Mouse (Mus musculus) neural tube, embryonic 15.5 days (tissue): Measurements from ENCODE around the gene 4933411K16Rik. TPM values are rescaled to one million over a fixed set of nuclear protein-coding genes. Genes with fewer than 3 reads are reported as not detected.
"Not testable (repeated sequence)": the region's sequence is repeated elsewhere in the genome, so short reads cannot be mapped to it uniquely, and the experiment has no call there.

Source experiments
- ATAC-seq: fragments of 200-750 bp; cut with Nextera tagmentation; 2 replicates; pipeline ENCODE4 v1.8.0; 2017; ENCODE audit warnings: mild to moderate bottlenecking, moderate TSS enrichment, moderate library complexity; ENCODE audit not compliant: low FRiP score
- H3K27ac ChIP-seq: fragments of 300-500 bp; sonication (generic); replicated peaks from 2 replicates; pipeline ENCODE4 v1.5.1; 2015; ENCODE audit warnings: mild to moderate bottlenecking, inconsistent platforms
- H3K27me3 ChIP-seq: fragments of 300-500 bp; sonication (generic); replicated peaks from 2 replicates; pipeline ENCODE4 v1.6.1; 2015; ENCODE audit warnings: inconsistent platforms
- H3K36me3 ChIP-seq: fragments of 300-500 bp; sonication (generic); 2 replicates; pipeline ENCODE4 v1.6.1; 2015; ENCODE audit warnings: inconsistent platforms
- H3K4me1 ChIP-seq: fragments of 300-500 bp; sonication (generic); 2 replicates; pipeline ENCODE4 v1.6.1; 2015; ENCODE audit warnings: inconsistent platforms
- H3K4me2 ChIP-seq: fragments of 300-500 bp; sonication (generic); 2 replicates; pipeline ENCODE4 v1.6.1; 2015; ENCODE audit warnings: inconsistent platforms, mild to moderate bottlenecking, moderate library complexity
- H3K4me3 ChIP-seq: fragments of 300-500 bp; sonication (generic); replicated peaks from 2 replicates; pipeline ENCODE4 v1.5.1; 2015; ENCODE audit warnings: mild to moderate bottlenecking, inconsistent platforms
- H3K9ac ChIP-seq: fragments of 300-500 bp; sonication (generic); replicated peaks from 2 replicates; pipeline ENCODE4 v1.6.1; 2015; ENCODE audit warnings: mild to moderate bottlenecking, inconsistent platforms
- H3K9me3 ChIP-seq: fragments of 300-500 bp; sonication (generic); replicated peaks from 2 replicates; pipeline ENCODE4 v1.6.1; 2016; ENCODE audit warnings: inconsistent platforms
- WGBS: fragments of 180-500 bp; shearing (Covaris S2); methylation state at CpG from one replicate; pipeline ENCODE4 v1.1.7; 2015; ENCODE audit warnings: mixed read lengths; 5-methylcytosine and 5-hydroxymethylcytosine counted together
- polyA plus RNA-seq: library from polyadenylated mRNA; unstranded; fragments of >200 nt; fragmentation: Nextera tagmentation; extraction: Ambion mirVana; gene quantifications from 2 replicates; pipeline ENCODE4 v1.2.1, GENCODE M21; 2015

The 4933411K16Rik gene
- polyA plus RNA-seq, 1 experiment from 2014 or later: not detected

GRCm38 (mm10) chr19:42081613-42082012 lies 29.6 kb downstream of the 4933411K16Rik start:
- Histone ChIP-seq H3K4me1 (peaks cover 11% of the 10 kb centered on the region), H3K36me3 (peaks cover 14% of the 10 kb centered on the region)
- H3K4me3 ChIP-seq, ATAC-seq, H3K9ac ChIP-seq, H3K27ac ChIP-seq, H3K27me3 ChIP-seq, H3K9me3 ChIP-seq, H3K4me2 ChIP-seq: not testable (repeated sequence)
- WGBS: 94% methylated on average over 5 of the region's 5 CpGs

- H3K27me3 ChIP-seq: no peaks in the 10 kb centered on the region
- no peaks in the 10 kb centered on the region for H3K9me3 ChIP-seq
- peak overlapping the region; percentile 79 for H3K27ac ChIP-seq
- ATAC-seq: no peak
- peak overlapping the region; percentile 88 for H3K4me2 ChIP-seq
- no peaks in the 10 kb centered on the region for H3K36me3 ChIP-seq
- H3K4me3 ChIP-seq: peak overlapping the region; percentile 84
- H3K9ac ChIP-seq: peak overlapping the region; percentile 73
- 9% methylated on average over 10 of the region's 10 CpGs for WGBS
- peaks cover 23% of the 10 kb centered on the region for H3K4me1 ChIP-seq
These were observed 33.6 kb downstream of the 4933411K16Rik start for GRCm38 (mm10) chr19:42085690-42086089.

GRCm38 (mm10) chr19:42086166-42086565 lies 34.1 kb downstream of the 4933411K16Rik start, which contains the start of gene Morn4:
TSS of gene Morn4 (minus strand) at chr19:42086357.
- H3K36me3 ChIP-seq: no peaks in the 10 kb centered on the region
- WGBS: under 1% methylated on average over 21 of the region's 21 CpGs
- ATAC-seq: peak; percentile 84
- peak within 1 kb of the TSS; percentile 79 for H3K27ac ChIP-seq
- H3K27me3 ChIP-seq: no peaks in the 10 kb centered on the region
- H3K4me2 ChIP-seq: peak within 1 kb of the TSS; percentile 88
- no peaks in the 10 kb centered on the region for H3K9me3 ChIP-seq
- peaks cover 27% of the 10 kb centered on the region for H3K4me1 ChIP-seq
- H3K4me3 ChIP-seq: peak within 1 kb of the TSS; percentile 84
- H3K9ac ChIP-seq: peak within 1 kb of the TSS; percentile 73

GRCm38 (mm10) chr19:42089103-42089747 lies 37.2 kb downstream of the 4933411K16Rik start:
- peaks cover 5% of the 10 kb centered on the region; the same call in 1 of the 2 replicates for H3K36me3 ChIP-seq
- H3K27me3 ChIP-seq: no peaks in the 10 kb centered on the region
- ATAC-seq: no peak
- no peaks in the 10 kb centered on the region for H3K9me3 ChIP-seq
- peaks cover 45% of the 10 kb centered on the region for H3K4me1 ChIP-seq
- H3K9ac ChIP-seq: peak overlapping the region; percentile 47
- peak overlapping the region; percentile 85 for H3K27ac ChIP-seq
- peak overlapping the region; percentile 85 for H3K4me2 ChIP-seq
- 21% methylated on average over 14 of the region's 14 CpGs for WGBS
- peak overlapping the region; percentile 99 for H3K4me3 ChIP-seq

GRCm38 (mm10) chr19:42089748-42090595 lies 37.9 kb downstream of the 4933411K16Rik start, which contains the start of gene Pi4k2a:
TSS of gene Pi4k2a (plus strand) at chr19:42090470.
- peak within 1 kb of the TSS; percentile 99 for H3K4me3 ChIP-seq
- peaks cover 46% of the 10 kb centered on the region for H3K4me1 ChIP-seq
- H3K9me3 ChIP-seq: no peaks in the 10 kb centered on the region
- 2% methylated on average over 37 of the region's 55 CpGs for WGBS
- H3K9ac ChIP-seq: peak within 1 kb of the TSS; percentile 82
- H3K4me2 ChIP-seq: peak within 1 kb of the TSS; percentile 85
- H3K36me3 ChIP-seq: peaks cover 8% of the 10 kb centered on the region; the same call in 1 of the 2 replicates
- H3K27me3 ChIP-seq: no peaks in the 10 kb centered on the region
- H3K27ac ChIP-seq: peak within 1 kb of the TSS; percentile 92
- peak; percentile 97 for ATAC-seq

GRCm38 (mm10) chr19:42090637-42091141 lies 38.6 kb downstream of the 4933411K16Rik start:
- Histone ChIP-seq H3K27me3 (no peaks in the 10 kb centered on the region), H3K36me3 (peaks cover 8% of the 10 kb centered on the region), H3K9me3 (no peaks in the 10 kb centered on the region), H3K4me2 (peak overlapping the region; percentile 85), H3K4me1 (peaks cover 42% of the 10 kb centered on the region), H3K9ac (peak overlapping the region; percentile 82), H3K27ac (peak overlapping the region; percentile 92), H3K4me3 (peak overlapping the region; percentile 99)
- ATAC-seq: peak; percentile 49
- WGBS: 0% methylated on average over 48 of the region's 52 CpGs

- Histone ChIP-seq H3K9me3 (no peaks in the 10 kb centered on the region), H3K4me2 (no peak overlapping the region), H3K36me3 (peaks cover 25% of the 10 kb centered on the region), H3K27ac (no peak overlapping the region), H3K4me3 (no peak overlapping the region), H3K4me1 (0 out of 2 replicates have a peak, but pooled peaks cover 2% of the 10 kb centered on the region), H3K27me3 (no peaks in the 10 kb centered on the region), H3K9ac (no peak overlapping the region)
- no peak for ATAC-seq
- 92% methylated on average over 3 of the region's 3 CpGs for WGBS
These were observed 47.4 kb downstream of the 4933411K16Rik start for GRCm38 (mm10) chr19:42099406-42099805.

Other genes with a start within 250 kb of the 4933411K16Rik start
- 20.1 and 22.7 TPM in 2 replicates for gene Frat1, start 222.3 kb upstream of the 4933411K16Rik start, polyA plus RNA-seq
- gene Frat2, start 204.1 kb upstream of the 4933411K16Rik start, polyA plus RNA-seq: 7.0 and 7.1 TPM in 2 replicates
- 17.9 and 18.5 TPM in 2 replicates for gene Rrp12, start 156.1 kb upstream of the 4933411K16Rik start, polyA plus RNA-seq
- gene Pgam1, start 140.3 kb upstream of the 4933411K16Rik start, polyA plus RNA-seq: 540 and 577 TPM in 2 replicates
- gene Exosc1, start 118.8 kb upstream of the 4933411K16Rik start, polyA plus RNA-seq: 59.7 and 61.4 TPM in 2 replicates
- 89.3 and 90.6 TPM in 2 replicates for gene Zdhhc16, start 118.8 kb upstream of the 4933411K16Rik start, polyA plus RNA-seq
- gene Mms19, start 71.1 kb upstream of the 4933411K16Rik start, polyA plus RNA-seq: 31.0 and 35.8 TPM in 2 replicates
- 13.9 and 14.5 TPM in 2 replicates for gene Ubtd1, start 70.5 kb upstream of the 4933411K16Rik start, polyA plus RNA-seq
- gene Ankrd2, start 16.2 kb upstream of the 4933411K16Rik start, polyA plus RNA-seq: 1.1 and 1.3 TPM in 2 replicates
- 1.7 and 1.8 TPM in 2 replicates for gene Hoga1, start 6.6 kb upstream of the 4933411K16Rik start, polyA plus RNA-seq
- gene Morn4, start 34.1 kb downstream of the 4933411K16Rik start, polyA plus RNA-seq: 99.6 and 116 TPM in 2 replicates
- gene Pi4k2a, start 38.2 kb downstream of the 4933411K16Rik start, polyA plus RNA-seq: 31.0 and 33.5 TPM in 2 replicates
- 11.1 and 14.2 TPM in 2 replicates for gene Avpi1, start 76.8 kb downstream of the 4933411K16Rik start, polyA plus RNA-seq
- gene Marveld1, start 95.2 kb downstream of the 4933411K16Rik start, polyA plus RNA-seq: 3.6 and 4.0 TPM in 2 replicates
- gene Zfyve27, start 111.7 kb downstream of the 4933411K16Rik start, polyA plus RNA-seq: 58.0 and 62.6 TPM in 2 replicates
- gene Sfrp5, start 150.0 kb downstream of the 4933411K16Rik start, polyA plus RNA-seq: 6.8 and 6.9 TPM in 2 replicates
- gene Golga7b, start 195.3 kb downstream of the 4933411K16Rik start, polyA plus RNA-seq: 68.0 and 77.8 TPM in 2 replicates